Mouse (Mus musculus) cerebellum, adult 2 months (tissue): Measurements from ENCODE around the gene Olfr1022.

ENCODE experiments used
- CTCF ChIP-seq: fragments of 200-500 bp; IDR thresholded peaks from 2 replicates; pipeline ENCODE4 v1.5.1; 2011; ENCODE audit warnings: low read depth, mild to moderate bottlenecking, control low read depth, low read length, moderate library complexity, borderline replicate concordance; ENCODE audit not compliant: insufficient read depth
- POLR2A ChIP-seq: fragments of 200-500 bp; IDR thresholded peaks from 2 replicates; pipeline ENCODE4 v1.6.1; 2011; ENCODE audit warnings: low read length, control low read depth, borderline replicate concordance; ENCODE audit not compliant: insufficient read depth

DNA sequence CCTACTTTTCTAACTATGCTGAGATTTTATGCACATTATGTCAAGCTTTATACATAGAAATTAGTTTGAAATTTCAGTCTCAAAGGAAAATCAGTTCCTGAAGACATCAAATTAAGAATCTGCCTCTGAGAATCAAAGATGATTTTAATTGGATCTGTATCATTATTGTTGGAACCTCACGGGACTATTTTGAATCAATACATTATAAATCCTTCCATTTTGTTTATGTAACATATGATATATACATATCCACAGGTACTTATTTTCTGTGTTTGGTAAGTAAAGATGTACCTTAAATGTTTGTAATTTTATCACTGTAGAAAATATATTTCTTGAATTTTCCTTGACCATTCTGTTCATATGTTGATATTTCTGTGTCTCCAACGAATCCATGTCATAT is 16.9 kb downstream of the Olfr1022 start, which contains the start of gene Olfr1023:
- TF ChIP-seq POLR2A: no peak
- TF ChIP-seq CTCF: no peak
